Mouse (Mus musculus) monocyte, adult 5-6 weeks (primary cell): ENCODE data around the gene Lalba. TPM values are rescaled to one million over a fixed set of nuclear protein-coding genes. Genes with fewer than 3 reads are reported as not detected.
A peak's percentile ranks its signal among the peaks of the same experiment; 100 is the strongest.
"Not testable (repeated sequence)": the region's sequence is repeated elsewhere in the genome, so short reads cannot be mapped to it uniquely, and the experiment has no call there.

Source experiments
- ATAC-seq: fragments of 153-309, 156-312 bp; replicated peaks from 2 replicates; pipeline ENCODE4 v1.8.0; 2017; ENCODE audit warnings: mild to moderate bottlenecking; ENCODE audit not compliant: low TSS enrichment, insufficient number of reproducible peaks, severe bottlenecking, poor library complexity, low FRiP score
- total RNA-seq: library from RNA; stranded (forward); fragments of 200-1000, 200-491, 200-594 nt; gene quantifications from 3 replicates; pipeline ENCODE4 v1.2.3, GENCODE M21; 2017

The Lalba gene
- total RNA-seq, 1 experiment from 2014 or later, result not detected

DNA sequence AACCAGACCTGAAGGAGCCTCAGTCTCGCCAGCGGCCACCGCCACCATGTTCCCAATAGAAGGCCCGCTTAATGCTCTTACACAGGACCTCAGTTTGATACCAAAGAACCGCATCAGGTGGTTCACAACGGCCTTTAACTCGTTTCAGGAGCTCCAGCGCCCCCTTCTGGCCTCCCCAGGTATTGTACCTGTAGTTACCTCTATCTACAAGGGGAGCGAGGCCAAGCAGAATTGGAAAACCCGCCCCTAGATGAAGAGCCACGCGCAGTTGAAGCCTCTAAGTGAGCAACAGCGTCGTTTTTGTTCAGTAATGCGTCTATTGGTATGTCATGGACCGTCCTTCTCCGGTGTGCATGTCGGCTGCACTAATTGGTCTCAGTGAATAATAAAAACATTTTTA, 22.0 kb upstream of the Lalba start:
- ATAC-seq, result peak; percentile 38; the same call in 1 of the 2 replicates

- ATAC-seq, result no peak
Measured at GRCm38 (mm10) chr15:98503317-98503716, 20.8 kb upstream of the Lalba start.

- ATAC-seq, result no peak
Measured at GRCm38 (mm10) chr15:98497631-98498030, 15.1 kb upstream of the Lalba start.

GRCm38 (mm10) chr15:98492102-98492501, 9.6 kb upstream of the Lalba start, which contains the start of gene Olfr279:
TSS of gene Olfr279 (plus strand) at chr15:98492402.
- no peak for ATAC-seq

- ATAC-seq, result no peak
Measured at GRCm38 (mm10) chr15:98491332-98491731, 8.8 kb upstream of the Lalba start.

DNA sequence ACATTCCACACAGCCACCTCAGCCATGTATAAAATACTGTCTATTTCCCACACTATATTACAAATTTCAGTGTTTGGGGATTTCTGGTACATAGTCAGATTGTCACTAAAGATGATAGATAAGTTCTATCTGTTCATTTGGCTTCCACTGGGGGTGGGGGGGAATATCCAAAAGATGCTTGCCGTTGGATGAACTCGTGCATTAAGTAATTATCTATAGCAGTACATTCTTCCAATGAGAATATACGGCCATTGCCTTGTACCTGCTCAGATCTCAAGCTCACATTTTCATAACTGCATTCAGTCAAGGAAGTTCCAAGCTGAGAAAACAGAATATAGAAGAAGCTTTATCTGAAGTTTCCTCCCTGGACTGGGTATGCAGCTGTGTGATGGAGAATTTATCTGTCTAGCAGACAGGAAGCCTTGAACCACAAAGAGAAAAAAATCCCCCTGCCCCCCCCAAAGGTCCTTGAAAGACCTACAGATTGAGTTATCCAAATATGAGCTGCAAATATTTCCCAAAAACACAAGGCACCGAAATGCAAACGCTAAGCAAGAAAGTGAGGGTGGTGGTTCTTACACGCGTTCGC, 4.0 kb upstream of the Lalba start:
- ATAC-seq, result no peak

DNA sequence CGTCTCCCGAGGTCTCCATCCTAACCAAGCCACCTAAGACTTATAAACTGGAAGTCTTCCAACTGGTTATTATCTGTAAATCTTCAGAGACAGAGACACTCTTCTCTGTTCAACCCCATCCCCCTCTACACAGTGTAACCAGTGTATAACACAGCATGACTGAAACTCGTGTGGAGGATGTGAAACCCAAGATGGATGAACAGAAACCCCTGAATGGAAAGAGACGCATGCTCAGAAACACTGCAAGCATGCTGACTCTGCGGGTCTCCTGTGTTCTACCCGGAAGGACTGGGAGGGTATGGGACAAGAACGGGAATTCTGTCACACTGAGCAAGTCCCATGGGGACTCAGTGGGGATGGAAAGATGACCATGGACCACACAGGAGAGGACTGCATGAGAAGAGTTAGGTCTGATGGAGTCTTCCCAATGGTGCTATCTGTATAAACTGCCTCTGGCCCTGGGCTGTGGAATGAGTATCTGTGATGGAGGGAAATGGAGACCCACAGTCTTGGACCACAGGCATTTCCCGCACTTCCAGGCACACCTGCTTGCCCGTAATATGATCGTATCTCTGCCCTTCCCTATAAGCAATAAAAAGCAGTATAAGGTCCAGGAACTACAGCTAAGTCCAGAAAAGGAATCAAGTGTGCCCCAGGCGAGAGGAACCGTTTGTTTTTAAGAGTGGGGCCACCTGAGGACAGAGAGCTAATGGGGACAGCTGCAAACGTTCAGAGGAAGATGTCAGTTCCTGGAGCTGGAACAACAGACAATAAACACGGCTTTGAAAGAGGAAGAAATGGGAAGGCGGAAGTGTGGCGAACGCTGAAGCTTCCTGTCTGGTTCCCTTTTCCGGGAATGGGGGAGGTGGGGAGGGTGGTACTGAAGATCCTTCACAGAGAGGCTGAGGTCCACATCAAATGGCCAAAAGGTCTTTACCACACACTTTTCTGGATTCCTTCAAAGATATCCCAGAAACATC, 1.7 kb upstream of the Lalba start:
- peak; percentile 78 for ATAC-seq

DNA sequence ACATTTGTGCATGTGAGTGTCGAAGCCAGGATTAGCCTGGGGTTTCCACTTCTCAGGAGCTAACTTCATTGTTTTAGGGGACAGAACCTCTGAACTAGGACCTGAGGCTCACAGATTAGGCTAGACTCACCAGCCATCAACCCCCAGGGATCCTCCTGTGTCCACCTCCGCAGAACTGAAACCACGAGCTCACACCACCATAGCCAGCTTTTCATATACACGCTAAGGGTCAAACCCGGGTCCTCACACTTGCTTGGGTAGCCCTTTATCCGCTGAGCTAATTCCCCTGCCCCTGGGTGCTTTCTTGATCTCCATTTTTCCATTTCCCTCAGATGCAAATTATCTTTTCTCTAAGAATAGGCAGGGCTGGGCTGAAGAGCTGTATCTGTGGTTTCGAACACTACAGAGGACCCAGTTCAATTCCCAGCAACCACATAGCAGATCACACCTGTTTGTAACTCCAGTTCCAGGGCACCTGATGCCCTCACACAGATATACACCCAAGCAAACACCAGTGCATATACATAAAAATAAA, 2.9 kb downstream of the Lalba start:
- ATAC-seq, result no peak

DNA sequence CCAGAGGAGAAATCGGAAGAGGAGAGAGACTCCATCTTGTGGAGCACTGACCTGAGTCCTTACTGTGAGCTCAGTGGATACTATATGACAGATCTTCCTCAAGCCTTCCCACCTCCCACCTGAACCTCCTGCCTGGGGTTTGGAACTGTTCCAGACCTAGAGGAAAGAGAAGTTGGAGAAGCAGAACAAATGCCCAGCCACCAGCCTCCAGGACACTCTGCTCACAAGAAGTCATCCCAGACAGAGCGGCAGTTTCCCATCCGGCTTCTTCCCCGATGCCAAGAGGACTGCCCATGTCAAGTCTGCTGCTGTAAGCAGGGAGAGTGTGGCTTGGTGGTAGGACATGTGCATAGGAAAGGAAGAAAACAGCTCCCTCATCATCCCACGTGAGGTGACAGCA, 6.2 kb downstream of the Lalba start:
- ATAC-seq, result no peak

- 0 out of 2 replicates have a peak, but pooled peaks have one; percentile 49 for ATAC-seq
Measured at GRCm38 (mm10) chr15:98475382-98475781, 7.1 kb downstream of the Lalba start.

DNA sequence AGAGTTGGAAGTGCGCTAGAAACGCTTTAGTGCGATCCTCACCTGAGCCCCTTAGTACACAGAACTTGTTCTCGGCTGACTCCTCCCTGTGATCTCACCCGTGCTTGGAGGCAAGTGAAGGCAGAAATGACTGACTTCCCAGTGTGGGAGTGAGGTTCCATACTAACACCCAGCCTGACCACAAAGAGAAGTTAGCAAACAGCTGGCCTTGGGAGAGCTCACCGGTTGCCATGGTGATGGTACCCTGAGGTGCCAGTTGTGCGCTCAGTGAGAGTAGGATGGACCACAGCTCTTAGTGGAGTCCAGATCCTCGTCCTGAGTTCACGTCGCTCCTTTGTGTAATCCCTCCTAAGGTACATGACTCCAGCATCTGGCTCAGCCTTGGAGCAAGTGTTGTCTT, 7.6 kb downstream of the Lalba start:
- ATAC-seq, result peak; percentile 20; the same call in 1 of the 2 replicates

GRCm38 (mm10) chr15:98471539-98471938, 11.0 kb downstream of the Lalba start:
- no peak for ATAC-seq

DNA sequence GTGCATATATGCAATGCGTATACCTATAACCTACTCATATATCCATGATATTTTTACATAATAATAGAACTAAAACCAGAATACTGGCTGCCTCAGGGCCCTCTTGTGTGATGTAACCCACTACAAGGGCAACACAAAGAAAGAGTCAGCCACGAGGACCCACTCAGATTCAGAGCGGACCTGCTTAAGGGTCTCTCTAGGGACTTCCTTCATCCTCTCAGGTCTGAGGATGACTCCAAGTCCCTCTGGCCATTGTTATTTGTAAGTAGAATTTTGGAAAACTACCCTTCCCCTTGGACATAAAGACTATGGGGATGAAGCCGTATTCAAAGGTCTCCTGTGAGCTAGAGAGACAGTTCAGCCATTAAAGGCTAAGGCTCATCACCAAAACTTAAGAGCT, 12.9 kb downstream of the Lalba start, which contains the start of gene OR5BS1P:
Gene OR5BS1P (plus strand): TSS at position 301 of the 400 bp plus-strand sequence.
- ATAC-seq, result no peak

GRCm38 (mm10) chr15:98452288-98452687, 30.2 kb downstream of the Lalba start, which contains the start of gene Olfr281:
TSS of gene Olfr281 (plus strand) at chr15:98452588.
- no peak for ATAC-seq

- ATAC-seq, result no peak
Measured at GRCm38 (mm10) chr15:98448521-98448920, 34.0 kb downstream of the Lalba start.

- no peak for ATAC-seq
Measured at GRCm38 (mm10) chr15:98444561-98444960, 38.0 kb downstream of the Lalba start.

DNA sequence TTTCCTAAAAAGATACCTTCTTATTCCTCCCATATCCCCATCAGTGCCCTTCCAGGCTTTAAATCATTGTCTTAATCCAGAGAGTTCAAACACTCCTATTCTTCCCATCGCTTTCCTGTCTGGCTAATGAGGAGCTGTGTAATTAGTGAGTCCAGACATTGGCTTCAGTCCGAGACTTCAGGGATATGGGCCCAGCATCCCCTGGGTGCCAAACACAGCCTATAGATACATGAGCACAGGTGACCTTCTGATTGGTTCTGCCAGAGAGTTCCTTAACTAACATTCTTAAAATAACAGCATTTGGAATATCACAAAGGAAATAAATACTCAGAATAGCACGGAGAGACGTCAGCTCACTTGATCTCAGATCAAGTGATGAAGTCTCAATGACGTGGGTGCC, 51.6 kb downstream of the Lalba start, which contains the start of gene Olfr282:
Gene Olfr282 (plus strand): TSS at position 301 of the 400 bp plus-strand sequence.
- not testable (repeated sequence) for ATAC-seq
